Mouse (Mus musculus) natural killer cell, adult 2 months (primary cell): ENCODE measurements around the gene Ddx20.

ENCODE experiments used
- DNase-seq, 2 experiments: peaks; one replicate each; pipeline ENCODE4 v3.0.0; 2022; ENCODE audit warnings: low spot score in 2 of 2

Gene Ddx20

DNA sequence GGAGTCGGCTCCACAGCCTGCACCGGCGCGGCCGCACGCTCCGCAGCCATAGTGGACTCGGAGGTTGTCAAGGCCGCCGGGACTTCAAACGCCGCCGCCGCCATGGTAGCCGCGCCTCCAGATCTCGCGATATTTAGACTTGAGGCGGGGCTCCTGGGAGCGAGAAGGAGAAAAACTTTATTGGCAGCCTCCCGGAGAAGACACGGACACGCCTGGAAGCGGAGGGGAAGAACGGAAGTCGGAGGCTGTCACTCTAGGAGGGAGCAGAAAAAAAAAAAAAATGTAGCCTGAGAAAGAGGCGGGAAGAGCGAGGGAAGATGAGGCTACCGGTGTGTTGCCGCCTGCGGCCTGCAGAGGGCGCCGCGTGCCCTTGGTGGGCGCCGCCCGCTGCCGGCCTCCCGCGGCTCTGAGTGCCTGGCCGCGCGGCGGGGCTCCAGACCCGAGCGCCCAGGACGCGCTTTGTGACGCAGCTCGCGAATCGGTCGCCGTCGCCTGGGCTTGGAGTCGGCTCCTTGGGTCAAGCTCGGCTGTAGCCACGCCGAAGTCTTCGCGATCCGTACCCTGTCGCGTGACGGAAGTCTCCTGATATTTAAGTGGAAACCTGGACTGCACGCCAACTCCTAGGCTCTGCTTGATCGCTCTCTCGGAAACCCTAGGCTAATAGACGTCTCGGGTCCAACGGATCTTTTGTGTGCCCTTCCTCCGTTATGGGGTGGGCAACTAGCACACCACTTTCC is at the start of gene Ddx20:
TSS of gene Ddx20 (minus strand) at position 251 of the 737 bp plus-strand sequence.
- DNase-seq: peak; percentile 94 to 95

DNA sequence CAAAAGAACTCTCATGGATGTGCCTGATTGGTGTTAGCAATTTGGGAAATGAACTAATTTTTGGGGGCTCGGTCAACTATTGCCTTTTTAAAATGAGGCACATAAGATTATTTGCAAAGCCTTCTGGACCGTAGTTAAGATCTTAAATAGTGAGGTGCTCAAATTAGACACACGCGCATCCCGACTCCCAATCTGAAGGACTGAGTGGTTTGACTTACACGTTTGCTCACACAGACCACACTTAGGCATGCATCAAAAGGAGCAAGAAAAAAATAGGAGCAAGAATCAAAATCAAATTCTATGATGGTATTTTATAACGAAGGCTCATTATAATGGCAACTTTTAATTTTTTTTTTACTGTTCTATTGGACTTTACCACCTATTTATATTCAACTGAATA is 49.7 kb upstream of the Ddx20 start:
- DNase-seq: no peak

DNA sequence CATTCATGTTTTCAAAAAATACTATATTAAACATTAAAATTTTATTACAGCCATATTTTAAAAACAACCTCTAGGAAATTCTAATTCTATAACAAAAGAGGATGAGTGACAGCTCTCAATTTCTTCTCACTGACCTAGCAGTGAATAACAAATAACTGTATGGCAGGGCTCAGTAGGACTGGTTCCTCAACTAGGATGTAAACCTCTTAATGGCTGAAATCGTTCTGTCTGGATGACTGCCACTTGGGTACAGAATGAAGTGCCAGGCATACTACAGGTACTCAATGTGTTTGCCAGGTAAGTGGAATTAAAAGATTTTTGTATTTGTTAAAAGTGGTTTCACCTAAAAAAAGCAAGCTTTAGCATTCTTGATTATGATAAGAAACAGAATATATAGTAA is 48.8 kb upstream of the Ddx20 start:
- no peak for DNase-seq

DNA sequence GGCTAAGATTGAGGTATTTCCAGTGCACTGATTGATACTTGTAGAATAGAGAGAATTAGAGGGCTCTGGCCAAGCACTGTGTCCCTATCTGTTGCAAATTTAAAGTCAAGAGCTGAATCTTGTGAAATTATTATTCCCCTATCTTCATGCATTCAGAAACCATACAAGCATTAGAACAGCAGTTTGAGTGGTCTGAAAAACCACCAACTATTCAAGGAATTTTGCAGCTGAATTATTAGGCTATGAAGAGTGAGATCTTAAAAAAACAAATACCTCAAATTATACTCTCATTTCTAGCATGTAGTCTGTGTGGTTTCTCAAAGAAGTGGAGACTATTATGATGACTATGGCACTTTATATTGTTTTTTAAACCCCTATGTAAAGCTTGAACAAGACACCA is 47.9 kb upstream of the Ddx20 start:
- DNase-seq: no peak

DNA sequence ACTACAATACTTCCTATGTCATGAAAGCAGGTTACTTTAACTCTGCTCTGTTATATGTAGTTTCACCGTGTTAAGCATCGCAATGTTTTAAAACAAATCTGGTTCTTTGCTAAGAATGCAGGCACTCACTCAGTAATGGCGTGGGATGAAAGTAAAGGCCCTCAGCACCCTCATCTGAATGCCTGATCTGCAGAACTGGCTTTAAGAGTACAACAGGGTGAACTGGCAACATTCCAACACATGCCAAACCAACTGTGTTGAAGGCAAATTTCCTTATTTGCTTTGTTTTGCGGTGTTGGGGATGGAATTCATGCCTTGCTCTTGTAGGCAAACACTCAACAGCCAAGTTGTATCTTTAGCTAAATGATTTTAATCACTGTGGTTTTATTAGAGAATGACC is 46.2 kb upstream of the Ddx20 start:
- DNase-seq: no peak

DNA sequence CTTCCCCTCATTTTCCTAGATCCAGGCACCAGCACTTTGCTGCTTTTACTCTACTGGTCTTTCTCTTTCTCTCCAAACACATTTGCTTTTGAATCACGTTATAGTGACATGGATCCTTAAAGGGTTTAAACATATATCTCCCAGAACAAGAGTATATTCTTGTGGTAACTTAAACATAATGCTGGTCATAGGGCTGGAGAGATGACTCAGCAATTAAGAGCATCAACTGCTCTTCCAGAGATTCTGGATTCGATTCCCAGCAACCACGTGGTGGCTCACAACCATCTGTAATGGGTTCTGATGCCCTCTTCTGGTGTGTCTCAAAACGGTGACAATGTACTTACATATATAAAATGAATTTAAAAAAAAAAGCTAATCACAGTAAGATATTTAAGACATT is 45.0 kb upstream of the Ddx20 start:
- DNase-seq: no peak

DNA sequence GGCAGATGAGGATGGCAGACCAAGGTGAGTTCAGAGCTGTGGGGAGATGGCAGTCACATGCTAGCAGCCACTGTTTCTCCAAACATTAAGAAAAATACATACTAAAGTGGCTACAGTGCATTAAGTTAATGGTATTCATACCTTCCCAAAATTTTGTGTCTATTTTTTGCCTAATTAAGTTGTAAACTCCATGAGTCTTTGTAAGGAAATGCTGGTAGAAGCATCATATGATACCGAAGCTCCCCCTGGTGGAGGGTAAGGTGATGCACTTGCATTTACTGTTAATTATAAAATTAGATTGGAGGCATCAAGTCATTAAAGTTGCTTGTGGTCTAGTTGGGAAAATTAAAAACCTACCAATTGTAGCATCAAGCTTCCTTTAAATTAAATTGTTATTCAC is 38.7 kb upstream of the Ddx20 start:
- peak; percentile 31 to 56 for DNase-seq

DNA sequence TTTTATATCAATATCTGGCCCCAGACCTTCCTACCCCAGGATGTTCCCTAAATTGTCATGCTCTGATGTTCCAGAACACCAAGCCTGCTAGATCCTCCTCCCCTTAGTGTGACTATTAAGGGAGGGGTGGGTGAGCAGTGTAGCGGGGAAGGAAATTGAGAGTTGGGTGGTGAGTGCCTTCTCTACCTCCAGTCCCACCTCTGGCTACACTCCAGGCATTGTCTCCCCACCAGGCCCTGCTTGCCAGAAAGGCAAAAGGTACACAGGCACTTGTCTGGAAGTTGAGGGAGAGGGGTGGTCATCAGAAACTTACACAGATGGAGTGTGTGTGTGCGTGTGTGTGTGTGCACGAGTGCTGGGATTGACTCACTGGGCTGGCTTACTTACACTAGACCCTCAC is 35.1 kb upstream of the Ddx20 start:
- DNase-seq: no peak

DNA sequence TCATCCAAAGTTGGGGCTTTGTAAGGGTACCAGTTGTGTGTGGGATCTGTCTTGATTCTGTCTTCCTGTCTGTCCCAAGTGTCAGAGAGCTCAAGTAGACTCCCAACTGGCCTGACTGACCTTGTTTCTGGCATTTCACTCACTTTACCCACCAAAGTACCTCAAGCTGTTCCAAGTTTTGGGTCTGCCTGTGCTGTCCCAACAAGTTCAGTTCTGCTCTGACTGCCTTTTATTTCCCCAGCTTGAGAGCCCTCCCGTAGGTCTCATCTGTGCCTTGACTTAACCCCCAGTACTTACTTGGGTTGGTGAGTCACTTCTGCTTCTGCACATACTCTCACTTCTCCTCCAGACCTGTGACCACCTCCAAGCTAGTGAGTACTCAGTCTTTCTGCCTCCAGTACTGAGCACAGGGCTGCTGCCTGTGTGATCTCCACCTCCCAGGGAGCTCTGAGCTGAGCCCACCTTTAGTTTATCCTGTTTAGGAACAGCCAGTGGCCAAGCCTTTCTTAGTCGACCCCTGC is 34.4 kb upstream of the Ddx20 start:
- no peak for DNase-seq

DNA sequence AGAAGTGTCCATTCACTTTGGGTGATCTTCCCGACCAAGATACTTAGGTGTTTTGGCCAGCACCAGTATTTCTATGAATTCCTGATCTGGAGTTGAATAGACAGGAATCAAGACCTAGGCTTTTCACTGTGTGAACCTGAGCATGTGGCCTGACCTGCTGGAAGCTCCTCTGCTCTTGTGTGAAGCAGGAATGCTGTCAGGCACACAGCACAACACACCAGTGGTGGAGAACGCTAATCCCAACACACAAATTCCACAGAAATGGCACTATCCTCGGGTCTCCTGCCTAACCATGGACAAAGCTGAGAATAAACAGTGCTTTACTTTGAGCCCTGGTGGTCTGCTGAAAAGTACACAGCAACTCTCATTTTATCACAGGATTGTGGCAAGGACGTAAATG is 33.1 kb upstream of the Ddx20 start:
- no peak for DNase-seq

DNA sequence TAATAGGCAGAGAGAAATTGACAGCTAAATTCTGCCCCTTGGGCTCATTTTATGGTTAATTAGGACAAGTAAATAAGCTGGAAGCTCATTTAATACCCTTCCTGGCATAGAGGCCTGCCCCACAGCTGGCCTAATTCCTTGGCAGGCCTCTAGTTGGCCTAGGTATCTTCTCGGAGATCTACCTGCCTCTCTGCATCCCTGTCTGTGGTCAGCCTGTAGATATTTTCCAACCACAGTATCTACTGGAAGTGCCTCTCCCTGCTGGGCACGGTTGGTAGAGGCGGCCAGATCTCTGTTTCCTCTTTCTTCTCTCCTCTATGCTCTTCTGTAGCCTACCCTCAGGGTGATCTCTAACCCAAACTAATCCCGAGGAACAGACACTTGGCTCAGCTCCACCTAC is 32.6 kb upstream of the Ddx20 start:
- DNase-seq: no peak

DNA sequence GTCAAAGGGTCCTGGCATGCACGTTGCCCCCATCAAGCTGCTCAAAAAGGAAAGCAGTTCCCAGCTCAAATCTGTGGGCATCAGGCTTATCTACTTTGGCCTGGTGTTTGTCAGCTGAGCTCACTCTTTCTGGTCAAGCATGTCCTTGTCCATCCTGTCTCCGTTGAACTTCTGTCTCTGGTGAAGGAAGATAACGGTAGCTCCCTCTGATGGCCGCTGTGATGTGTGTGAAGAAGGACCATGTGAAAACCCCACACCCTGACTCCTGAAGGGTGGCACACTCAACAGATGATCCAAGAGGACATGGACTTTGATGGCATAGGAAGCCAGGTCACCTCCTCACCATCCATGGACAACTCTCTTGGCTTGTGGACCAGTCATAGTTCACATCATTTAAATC is 31.4 kb upstream of the Ddx20 start:
- no peak for DNase-seq

DNA sequence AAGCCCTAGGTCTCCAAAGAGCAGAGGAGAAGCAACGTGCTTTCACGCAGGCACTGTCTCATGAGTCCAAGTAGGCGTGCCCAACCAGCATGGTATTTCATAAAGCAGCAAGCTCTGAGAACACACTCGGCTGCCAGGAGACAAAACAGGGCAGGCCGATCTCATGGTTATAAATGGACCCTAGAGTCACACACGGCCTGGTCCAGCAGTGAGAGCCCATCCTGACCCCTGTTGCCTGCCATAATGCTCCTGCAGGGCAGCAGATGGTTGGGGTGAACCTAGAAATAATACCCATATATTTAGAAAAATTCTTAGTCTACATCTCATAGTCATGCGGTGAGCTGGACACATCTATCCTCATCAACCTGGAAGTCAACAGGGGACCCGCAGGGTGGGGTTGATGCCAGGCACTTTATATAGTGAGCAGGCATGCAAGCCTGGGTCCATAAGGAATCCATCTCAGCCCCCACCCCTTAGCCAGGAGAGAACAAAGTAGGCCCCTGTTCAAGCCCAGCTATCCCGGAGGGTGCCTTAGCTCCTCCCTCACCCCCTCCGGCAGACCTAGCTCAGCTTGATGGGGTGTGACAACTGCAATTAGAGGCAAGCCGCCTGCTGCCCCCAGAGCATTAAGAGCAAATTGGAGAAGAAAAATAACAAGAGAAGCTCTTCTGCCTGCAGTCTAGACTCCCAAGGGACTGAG is 30.6 kb upstream of the Ddx20 start:
- no peak for DNase-seq

DNA sequence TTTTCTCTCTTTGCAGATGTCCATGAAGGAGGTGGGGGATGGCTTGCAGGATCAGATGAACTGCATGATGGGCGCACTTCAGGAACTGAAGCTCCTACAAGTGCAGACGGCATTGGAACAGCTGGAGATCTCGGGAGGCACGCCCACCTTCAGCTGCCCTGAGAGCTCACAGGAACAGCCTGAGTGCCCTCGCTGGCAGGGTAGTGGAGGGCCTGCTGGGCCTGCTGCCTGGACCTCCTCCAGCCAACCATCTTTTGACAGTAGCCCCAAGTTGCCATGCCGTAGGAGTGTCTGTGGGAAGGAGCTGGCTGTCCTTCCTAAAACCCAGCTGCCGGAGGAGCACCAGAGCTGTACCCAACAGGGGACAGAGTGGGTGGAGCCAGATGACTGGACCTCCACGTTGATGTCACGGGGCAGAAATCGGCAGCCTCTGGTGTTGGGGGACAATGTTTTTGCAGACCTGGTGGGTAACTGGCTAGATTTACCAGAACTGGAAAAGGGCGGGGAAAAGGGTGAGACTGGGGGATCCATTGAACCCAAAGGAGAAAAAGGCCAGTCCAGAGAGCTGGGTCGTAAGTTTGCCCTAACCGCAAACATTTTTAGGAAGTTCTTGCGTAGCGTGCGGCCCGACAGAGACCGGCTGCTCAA is 29.1 kb upstream of the Ddx20 start:
- DNase-seq: no peak

DNA sequence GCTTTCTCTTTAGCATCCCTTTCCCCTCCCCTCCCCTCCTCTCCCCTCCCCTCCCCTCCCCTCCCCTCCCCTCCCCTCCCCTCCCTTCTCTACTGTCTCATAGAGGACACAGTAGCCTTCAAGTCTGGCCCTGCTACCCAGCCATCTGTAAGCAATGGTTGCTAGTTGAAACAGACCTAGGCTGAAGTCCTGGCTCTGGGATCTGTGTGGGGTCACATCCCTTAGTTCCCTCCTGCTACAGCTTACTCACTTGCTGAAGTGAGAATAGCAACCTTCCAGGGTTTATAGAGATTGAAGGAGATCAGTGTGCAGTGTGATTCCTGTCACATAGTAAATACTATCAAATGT is 27.4 kb upstream of the Ddx20 start:
- DNase-seq: no peak

DNA sequence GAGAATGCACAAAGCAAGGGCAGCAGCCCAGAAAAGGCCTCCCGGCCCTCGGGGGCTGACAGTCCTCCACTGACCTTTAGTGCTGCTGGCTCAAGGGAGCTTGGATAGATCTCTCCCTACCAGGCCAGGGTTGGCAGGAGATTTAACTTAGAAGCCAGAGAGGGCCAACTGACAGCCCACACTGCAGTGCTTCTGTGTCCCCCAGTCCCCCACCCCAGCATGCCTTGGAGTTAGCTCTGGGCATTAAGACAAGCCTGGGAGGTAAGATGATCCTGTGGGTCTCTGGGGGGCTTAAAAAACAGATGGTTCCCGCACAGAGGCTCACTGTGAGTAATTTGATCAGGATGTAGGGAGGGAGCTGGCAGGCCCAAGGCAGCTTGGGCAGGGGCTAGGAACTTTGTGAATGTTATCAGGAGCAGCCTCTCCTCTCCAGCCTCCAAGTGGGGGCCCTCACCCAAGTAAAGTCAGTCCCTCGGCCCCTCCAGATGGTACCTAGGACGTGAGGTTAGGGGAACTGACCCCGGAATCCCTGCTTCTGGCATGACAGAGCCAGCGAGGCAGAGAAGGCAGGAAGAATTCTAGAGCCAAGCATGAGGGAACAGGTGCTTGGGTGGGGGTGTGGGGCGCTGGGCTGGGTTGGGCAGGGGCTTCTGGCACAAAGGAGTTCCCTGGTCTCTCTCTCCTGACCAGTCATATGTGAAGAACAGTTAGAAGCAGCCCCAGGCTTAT is 26.9 kb upstream of the Ddx20 start:
- DNase-seq: no peak

DNA sequence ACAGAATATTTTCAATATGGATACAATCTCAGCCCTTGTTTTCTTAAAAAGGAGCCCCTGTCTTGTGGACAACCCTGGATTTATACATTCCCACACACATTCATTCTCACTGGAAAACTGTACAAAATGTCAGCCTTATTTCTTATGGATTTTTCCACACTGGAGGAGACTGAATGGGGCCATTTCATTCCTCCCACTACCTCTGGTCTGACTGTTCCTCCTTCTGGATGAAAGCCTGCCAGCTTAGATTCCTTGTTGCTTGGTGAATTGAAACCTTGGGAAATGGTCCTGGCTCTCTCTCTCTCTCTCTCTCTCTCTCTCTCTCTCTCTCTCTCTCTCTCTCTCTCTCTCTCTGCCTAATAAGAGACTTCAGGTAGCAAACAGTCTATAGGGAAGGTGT is 25.5 kb upstream of the Ddx20 start:
- no peak for DNase-seq

DNA sequence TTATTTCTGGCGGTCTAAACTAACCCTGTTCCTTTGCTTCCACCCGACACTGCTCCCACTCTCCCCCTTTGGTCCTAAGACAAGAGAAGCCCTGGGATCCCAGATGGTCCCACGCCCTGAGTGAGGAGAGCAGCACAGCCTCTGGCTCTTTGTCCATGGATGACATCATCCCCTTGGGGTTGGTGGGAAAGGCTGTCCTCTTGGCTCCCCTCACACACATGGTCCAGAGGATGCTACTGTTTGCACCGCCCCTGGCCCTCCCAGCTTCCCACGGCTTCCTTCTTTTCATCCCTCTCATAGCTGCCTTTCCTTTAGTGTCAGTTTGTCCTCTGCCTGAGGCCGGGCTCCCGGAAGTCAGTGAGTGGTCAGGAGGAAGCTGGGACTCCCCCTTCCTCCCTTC is 24.4 kb upstream of the Ddx20 start:
- DNase-seq: no peak

DNA sequence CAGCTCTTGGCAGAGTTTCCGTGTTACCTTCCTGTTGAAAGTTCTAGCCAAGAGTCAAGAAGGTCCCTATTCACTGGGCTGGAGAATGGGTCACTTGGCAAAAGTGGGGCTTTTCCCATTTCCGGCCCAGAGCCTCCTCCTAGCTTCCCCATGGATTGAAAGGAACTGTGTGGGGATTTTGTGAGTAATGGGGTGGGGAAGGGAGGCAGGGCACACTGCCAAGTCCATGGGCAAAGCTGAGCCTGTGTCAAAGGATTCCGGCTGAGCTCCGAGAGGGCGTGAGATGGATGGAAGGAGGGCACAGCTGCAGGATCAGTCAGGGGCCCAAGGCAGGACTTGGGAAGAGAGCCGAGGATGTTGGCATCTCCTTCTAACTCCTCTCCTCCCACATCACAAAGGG is 22.9 kb upstream of the Ddx20 start:
- DNase-seq: no peak

DNA sequence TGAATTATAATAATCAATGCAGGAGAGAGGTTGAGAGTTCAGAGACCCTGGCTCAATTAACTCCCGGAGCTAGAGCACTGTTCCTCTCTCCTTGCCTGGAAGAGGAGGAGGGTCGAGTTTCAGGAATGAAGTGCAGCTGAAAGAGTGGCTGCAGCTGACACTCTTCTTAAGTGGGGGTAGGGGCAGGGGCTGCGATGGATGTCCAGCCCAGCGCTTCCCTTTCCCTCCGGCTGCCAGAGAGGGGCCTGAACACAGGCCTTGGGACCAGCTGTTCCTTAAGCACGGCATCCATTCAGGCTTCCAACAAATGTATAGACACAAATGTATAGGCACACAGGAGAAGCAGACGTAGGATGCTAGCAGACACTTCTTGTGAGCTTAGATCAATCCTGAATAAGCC is 20.2 kb upstream of the Ddx20 start:
- DNase-seq: no peak

DNA sequence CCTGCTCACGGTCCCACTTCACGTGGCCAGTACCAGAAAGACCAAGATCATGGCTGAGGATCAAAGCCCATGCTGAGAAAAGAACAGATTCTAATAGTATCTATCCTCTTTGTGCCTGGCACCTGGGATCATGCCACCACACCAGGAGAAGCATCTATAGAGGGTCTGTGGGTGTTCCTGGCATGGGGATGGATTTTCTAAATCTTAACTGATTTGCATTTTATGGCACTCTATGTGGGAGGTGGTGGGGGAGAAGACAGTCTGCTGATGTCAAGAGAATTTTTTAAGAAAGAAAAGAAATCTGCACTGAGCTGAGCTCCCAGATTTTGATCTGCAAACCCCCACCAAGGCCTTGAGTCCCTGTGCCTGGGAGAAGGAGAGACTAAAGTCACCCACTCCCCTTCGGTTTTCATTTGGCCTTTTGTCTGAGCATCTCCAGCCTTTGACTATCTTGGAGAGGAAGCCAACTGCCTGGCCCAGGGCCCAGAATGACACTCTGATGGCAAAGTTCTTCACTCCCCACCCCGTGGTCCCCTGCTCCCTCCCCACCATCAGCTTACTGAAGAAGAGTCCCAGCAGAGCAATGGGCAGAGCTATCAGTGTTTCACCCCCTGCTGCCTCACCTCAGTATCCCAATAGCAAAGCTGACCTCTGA is 19.1 kb upstream of the Ddx20 start:
- no peak for DNase-seq

DNA sequence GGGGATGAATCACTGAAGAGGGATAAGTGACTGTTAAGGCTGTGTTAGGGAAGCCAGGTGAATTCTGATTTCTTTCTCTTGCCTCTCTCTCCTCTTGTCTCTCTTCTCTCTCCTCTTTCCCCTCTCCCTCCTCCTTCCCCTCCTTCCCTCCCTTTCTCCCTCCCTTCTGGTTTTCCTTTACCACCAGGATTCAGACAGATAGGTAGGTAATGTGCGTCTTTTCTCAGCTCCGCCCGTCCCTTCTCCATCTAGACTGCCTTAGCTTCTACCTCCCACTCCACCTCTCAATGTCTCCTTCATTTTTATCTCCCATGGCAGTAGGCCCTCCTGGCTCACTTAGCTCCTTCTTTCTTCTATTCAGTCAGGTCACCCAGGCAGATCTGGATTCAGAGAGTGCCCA is 18.2 kb upstream of the Ddx20 start:
- no peak for DNase-seq
